Mouse (Mus musculus): ENCODE results near the gene Pfkfb4.

DNA sequence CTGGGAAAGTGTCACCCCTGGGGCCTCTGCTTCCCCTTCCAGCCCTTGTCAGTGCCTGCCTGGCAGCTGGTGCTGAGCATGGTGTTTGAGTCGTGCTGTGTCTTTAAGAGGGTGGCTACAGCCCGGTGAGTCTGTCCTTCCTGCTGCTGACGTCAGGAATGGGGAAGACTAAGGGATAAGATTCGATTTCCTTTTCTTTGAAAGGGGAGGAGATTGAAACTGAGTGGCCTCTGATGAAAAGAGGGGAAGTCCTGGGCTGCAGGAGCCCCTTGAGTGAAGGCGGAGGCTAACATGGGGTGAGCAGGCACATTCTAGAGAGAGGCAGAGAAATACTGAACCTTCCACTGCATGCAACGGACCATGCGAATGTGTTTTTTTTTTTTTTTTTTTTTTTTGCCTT is 63.1 kb downstream of the Pfkfb4 start:
- no peak for TF ChIP-seq CTCF (IDR thresholded peaks at IDR 0.05; ENCODE audit: low read depth, low read length)
- TF ChIP-seq GATA1 (IDR thresholded peaks at IDR 0.05; ENCODE audit: borderline replicate concordance, low read length) = no peak
